Mouse (Mus musculus) midbrain, postnatal 0 days (tissue): ENCODE measurements around the gene Ppp4r4. TPM values are rescaled to one million over a fixed set of nuclear protein-coding genes. Genes with fewer than 3 reads are reported as not detected.

ENCODE experiments used
- ATAC-seq: fragments of 200-750 bp; cut with Nextera tagmentation; 2 replicates; pipeline ENCODE4 v1.8.0; 2017; ENCODE audit warnings: moderate number of reproducible peaks, mild to moderate bottlenecking, moderate TSS enrichment, moderate library complexity; ENCODE audit not compliant: low FRiP score
- DNase-seq: peaks from one replicate; pipeline ENCODE4 v3.0.0-alpha.2; 2015; ENCODE audit warnings: low spot score
- H3K27ac ChIP-seq: fragments of 300-500 bp; sonication (generic); 2 replicates; pipeline ENCODE4 v1.5.1; 2014; ENCODE audit warnings: low read depth, mild to moderate bottlenecking, low read length, mixed read lengths
- H3K27me3 ChIP-seq: fragments of 300-500 bp; sonication (generic); 2 replicates; pipeline ENCODE4 v1.6.1; 2014; ENCODE audit warnings: low read length, control low read depth, mixed read lengths; ENCODE audit not compliant: insufficient read depth
- H3K36me3 ChIP-seq: fragments of 300-500 bp; sonication (generic); 2 replicates; pipeline ENCODE4 v1.6.1; 2014; ENCODE audit warnings: low read length, control low read depth, mixed read lengths; ENCODE audit not compliant: insufficient read depth
- H3K4me1 ChIP-seq: fragments of 300-500 bp; sonication (generic); 2 replicates; pipeline ENCODE4 v1.6.1; 2014; ENCODE audit warnings: mild to moderate bottlenecking, control low read depth, antibody characterized with exemption, low read length, mixed read lengths; ENCODE audit not compliant: insufficient read depth
- H3K4me2 ChIP-seq: fragments of 300-500 bp; sonication (generic); 2 replicates; pipeline ENCODE4 v1.6.1; 2014; ENCODE audit warnings: low read depth, mild to moderate bottlenecking, low read length, mixed read lengths; ENCODE audit not compliant: poor library complexity, severe bottlenecking
- H3K4me3 ChIP-seq: fragments of 300-500 bp; sonication (generic); 2 replicates; pipeline ENCODE4 v1.5.1; 2014; ENCODE audit warnings: low read depth, mild to moderate bottlenecking, low read length, moderate library complexity
- H3K9ac ChIP-seq: fragments of 300-500 bp; sonication (generic); replicated peaks from 2 replicates; pipeline ENCODE4 v1.6.1; 2014; ENCODE audit warnings: mild to moderate bottlenecking, low read length, moderate library complexity, mixed read lengths; ENCODE audit not compliant: poor library complexity, severe bottlenecking
- H3K9me3 ChIP-seq: fragments of 300-500 bp; sonication (generic); 2 replicates; pipeline ENCODE4 v1.6.1; 2016; ENCODE audit warnings: low read length, control low read depth
- CTCF ChIP-seq: IDR thresholded peaks from 2 replicates; pipeline ENCODE4 v1.5.1; 2016; ENCODE audit warnings: antibody characterized with exemption, mild to moderate bottlenecking
- WGBS: fragments of 180-500 bp; shearing (Covaris S2); extraction: QIAGEN DNeasy Blood & Tissue Kit; methylation state at CpG from one replicate; pipeline ENCODE4 v1.1.7; 2014; 5-methylcytosine and 5-hydroxymethylcytosine counted together
- polyA plus RNA-seq: library from polyadenylated mRNA; unstranded; fragments of >200 nt; fragmentation: Nextera tagmentation; extraction: Ambion mirVana; gene quantifications from 2 replicates; pipeline ENCODE4 v1.2.1, GENCODE M21; 2015
- total RNA-seq: library from RNA; depleted of rRNA; stranded (reverse); fragments of >200 nt; gene quantifications from 2 replicates; pipeline ENCODE4 v1.2.3, GENCODE M21; 2014

Ppp4r4 gene
- total and polyA plus RNA-seq, 2 experiments from 2014 or later: 3.3 to 8.4 TPM

- H3K9me3 ChIP-seq: no peaks in the 10 kb centered on the region
- no peaks in the 10 kb centered on the region for H3K36me3 ChIP-seq
- no peak overlapping the region for H3K27ac ChIP-seq
- no peaks in the 10 kb centered on the region for H3K4me1 ChIP-seq
- H3K4me2 ChIP-seq: no peak overlapping the region
- no peak overlapping the region for H3K4me3 ChIP-seq
- WGBS: 71% methylated on average over 3 of the region's 3 CpGs
- no peak for ATAC-seq
- TF ChIP-seq CTCF: no peak
- H3K9ac ChIP-seq: no peak overlapping the region
- no peak for DNase-seq
- H3K27me3 ChIP-seq: no peaks in the 10 kb centered on the region
These were observed 40.9 kb upstream of the Ppp4r4 start for GRCm38 (mm10) chr12:103491091-103491730.

GRCm38 (mm10) chr12:103492767-103493166, 39.3 kb upstream of the Ppp4r4 start:
- H3K9ac ChIP-seq: no peak overlapping the region
- H3K9me3 ChIP-seq: no peaks in the 10 kb centered on the region
- no peak overlapping the region for H3K4me3 ChIP-seq
- H3K27ac ChIP-seq: no peak overlapping the region
- TF ChIP-seq CTCF: peak; percentile 91
- ATAC-seq (no peak; the same call in 1 of the 2 replicates), DNase-seq (peak; percentile 78)
- no peak overlapping the region for H3K4me2 ChIP-seq
- H3K36me3 ChIP-seq: no peaks in the 10 kb centered on the region
- H3K27me3 ChIP-seq: no peaks in the 10 kb centered on the region
- H3K4me1 ChIP-seq: no peaks in the 10 kb centered on the region
- 39% methylated on average over 5 of the region's 5 CpGs for WGBS

- Histone ChIP-seq H3K27me3 (no peaks in the 10 kb centered on the region), H3K9me3 (no peaks in the 10 kb centered on the region), H3K4me2 (no peak overlapping the region), H3K36me3 (no peaks in the 10 kb centered on the region), H3K9ac (no peak overlapping the region), H3K27ac (no peak overlapping the region), H3K4me3 (no peak overlapping the region), H3K4me1 (no peaks in the 10 kb centered on the region)
- WGBS: 25% methylated on average over 6 of the region's 6 CpGs
- peak; percentile 13; the same call in 1 of the 2 replicates for ATAC-seq
- DNase-seq: no peak
- TF ChIP-seq CTCF: peak; percentile 57
These were observed 37.6 kb upstream of the Ppp4r4 start for GRCm38 (mm10) chr12:103494486-103494885.

GRCm38 (mm10) chr12:103498768-103499167, 33.3 kb upstream of the Ppp4r4 start:
- Histone ChIP-seq H3K4me2 (no peak overlapping the region), H3K36me3 (no peaks in the 10 kb centered on the region), H3K4me1 (no peaks in the 10 kb centered on the region), H3K9me3 (no peaks in the 10 kb centered on the region), H3K9ac (no peak overlapping the region), H3K27ac (no peak overlapping the region), H3K27me3 (no peaks in the 10 kb centered on the region), H3K4me3 (no peak overlapping the region)
- ATAC-seq (no peak), DNase-seq (no peak)
- TF ChIP-seq CTCF: no peak
- 81% methylated on average over 5 of the region's 5 CpGs for WGBS

GRCm38 (mm10) chr12:103499261-103499660, 32.8 kb upstream of the Ppp4r4 start:
- Histone ChIP-seq H3K9me3 (no peaks in the 10 kb centered on the region), H3K4me2 (no peak overlapping the region), H3K4me1 (no peaks in the 10 kb centered on the region), H3K4me3 (no peak overlapping the region), H3K9ac (no peak overlapping the region), H3K27me3 (no peaks in the 10 kb centered on the region), H3K27ac (no peak overlapping the region), H3K36me3 (no peaks in the 10 kb centered on the region)
- peak; percentile 57 for TF ChIP-seq CTCF
- ATAC-seq: no peak
- WGBS: 77% methylated on average over 2 of the region's 2 CpGs
- no peak for DNase-seq

GRCm38 (mm10) chr12:103503300-103503699, 28.8 kb upstream of the Ppp4r4 start:
- ATAC-seq (no peak), DNase-seq (no peak)
- Histone ChIP-seq H3K4me1 (no peaks in the 10 kb centered on the region), H3K9ac (no peak overlapping the region), H3K4me2 (no peak overlapping the region), H3K4me3 (no peak overlapping the region), H3K36me3 (no peaks in the 10 kb centered on the region), H3K9me3 (no peaks in the 10 kb centered on the region), H3K27me3 (no peaks in the 10 kb centered on the region), H3K27ac (no peak overlapping the region)
- TF ChIP-seq CTCF: no peak
- 79% methylated on average over 3 of the region's 3 CpGs for WGBS
